ENCODE assay signal across 9 mouse cellular contexts in genomic region chr11:120510375-120511030, GRCm38 (mm10). TPM values are rescaled to one million over a fixed set of nuclear protein-coding genes. Genes with fewer than 3 reads are reported as not detected.
DNase-seq lines count a peak whose midpoint lies in the region; ATAC-seq and TF ChIP-seq lines count a peak whose summit lies in the region.
"Had no signal": no experiment of that assay in that cellular context is flagged by ENCODE, and none has a peak within 500 bp of the region (broad histone marks: within the 10 kb centered on the region; RNA-seq: fewer than 3 reads in every experiment).

No protein-coding gene starts in this region.

- H3K36me3 ChIP-seq in heart, embryonic 14.5 days (ENCODE audit: control insufficient read depth, insufficient read depth, low read length) = no peaks in the 10 kb centered on the region
- no peaks in the 10 kb centered on the region for H3K36me3 ChIP-seq in hindbrain, postnatal 0 days (ENCODE audit: insufficient read depth, low read length)
- H3K36me3 ChIP-seq in midbrain, embryonic 13.5 days = no peaks in the 10 kb centered on the region

- H3K9ac ChIP-seq in heart, embryonic 14.5 days (ENCODE audit: low read length) = peak overlapping the region; percentile 71
- H3K9ac ChIP-seq in hindbrain, postnatal 0 days (replicated peaks; ENCODE audit: low read length) = no peak overlapping the region
- no peak overlapping the region for H3K9ac ChIP-seq in midbrain, embryonic 13.5 days (replicated peaks)

- H3K27me3 ChIP-seq in heart, embryonic 14.5 days (ENCODE audit: control insufficient read depth, insufficient read depth, low read length) = no peaks in the 10 kb centered on the region
- H3K27me3 ChIP-seq in hindbrain, postnatal 0 days (ENCODE audit: insufficient read depth, low read length) = no peaks in the 10 kb centered on the region
- H3K27me3 ChIP-seq in midbrain, embryonic 13.5 days = no peaks in the 10 kb centered on the region

- peak overlapping the region; percentile 19 to 21; a peak in 3 of 4 replicates for H3K27ac ChIP-seq in heart, embryonic 14.5 days (replicated peaks in 1 of 2; ENCODE audit: control insufficient read depth in 1 of 2, insufficient read depth in 1 of 2, low read depth in 2 of 2, low read length in 2 of 2)
- H3K27ac ChIP-seq in hindbrain, postnatal 0 days = no peak overlapping the region
- peak overlapping the region; percentile 40; the same call in 1 of the 2 replicates for H3K27ac ChIP-seq in midbrain, embryonic 13.5 days

- no peak for TF ChIP-seq CTCF in hindbrain, postnatal 0 days (IDR thresholded peaks at IDR 0.05; ENCODE audit: low read depth)

- peak overlapping the region; percentile 27 to 40; a peak in 3 of 4 replicates for H3K4me3 ChIP-seq in heart, embryonic 14.5 days (ENCODE audit: control insufficient read depth in 1 of 2, insufficient read depth in 1 of 2, low read depth in 1 of 2, low read length in 2 of 2)
- no peak overlapping the region for H3K4me3 ChIP-seq in hindbrain, postnatal 0 days (ENCODE audit: low read length)
- H3K4me3 ChIP-seq in midbrain, embryonic 13.5 days (replicated peaks) = no peak overlapping the region; the same call in 1 of the 2 replicates

- no peak for DNase-seq in heart, adult 8-10 months (ENCODE audit: low spot score)
- DNase-seq in hindbrain, postnatal 0 days (ENCODE audit: low spot score) = peak; percentile 36
- no peak for DNase-seq in frontal cortex, postnatal 14 days (ENCODE audit: low spot score in 2 of 2)
- no peak for DNase-seq in cerebellum, postnatal 25 days
- no peak for DNase-seq in right cerebral cortex, postnatal 25 days

- ATAC-seq in heart, embryonic 14.5 days (ENCODE audit: insufficient number of reproducible peaks, insufficient read depth, low FRiP score, low read depth) = no peak
- ATAC-seq in common myeloid progenitor, adult 5-6 weeks (replicated peaks; ENCODE audit: low read depth, poor library complexity, severe bottlenecking) = peak; percentile 77
- no peak for ATAC-seq in hindbrain, postnatal 0 days
- ATAC-seq in midbrain, embryonic 13.5 days = no peak

- 6% methylated on average over 16 of the region's 16 CpGs for WGBS in heart, embryonic 14.5 days
- WGBS in hindbrain, postnatal 0 days = 10% methylated on average over 16 of the region's 16 CpGs
- WGBS in midbrain, embryonic 13.5 days = 5% methylated on average over 16 of the region's 16 CpGs

- peak overlapping the region; percentile 68 for H3K4me2 ChIP-seq in heart, embryonic 14.5 days (ENCODE audit: low read length)
- H3K4me2 ChIP-seq in hindbrain, postnatal 0 days (ENCODE audit: low read depth, low read length) = peak overlapping the region; percentile 43
- H3K4me2 ChIP-seq in midbrain, embryonic 13.5 days (replicated peaks) = peak overlapping the region; percentile 38

- H3K4me1 ChIP-seq in heart, embryonic 14.5 days (ENCODE audit: control insufficient read depth in 2 of 2, insufficient read depth in 2 of 2, low read length in 2 of 2) = peaks cover 6 to 9% of the 10 kb centered on the region in 2 experiments; a peak in 3 of 4 replicates
- H3K4me1 ChIP-seq in hindbrain, postnatal 0 days (ENCODE audit: insufficient read depth, low read length) = no peaks in the 10 kb centered on the region
- H3K4me1 ChIP-seq in midbrain, embryonic 13.5 days (replicated peaks) = peaks cover 12% of the 10 kb centered on the region; the same call in 1 of the 2 replicates

- no peaks in the 10 kb centered on the region for H3K9me3 ChIP-seq in heart, embryonic 14.5 days (ENCODE audit: control insufficient read depth, low read length)
- no peaks in the 10 kb centered on the region for H3K9me3 ChIP-seq in hindbrain, postnatal 0 days (ENCODE audit: low read length)
- no peaks in the 10 kb centered on the region for H3K9me3 ChIP-seq in midbrain, embryonic 13.5 days

RNA-seq across cellular contexts. Expression of gene Slc25a10, which starts 18.9 kb away (rescaled TPM):
- 39.4 and 41.7 TPM in 2 replicates for polyA plus RNA-seq in heart, embryonic 14.5 days (2014; fragmentation: Nextera tagmentation; extraction: Ambion mirVana)
- total RNA-seq in heart, adult 8-10 months (2022) = 10 to 100 TPM; 13.7 to 19.4 (median 16.0) TPM
- total RNA-seq in common myeloid progenitor, adult 5-6 weeks (2017) = 8.2 and 12.1 TPM in 2 replicates
- total RNA-seq in hindbrain, postnatal 0 days (2014; rRNA removed) = 41.3 and 52.5 TPM in 2 replicates
- polyA plus RNA-seq in hindbrain, postnatal 0 days (2015; fragmentation: Nextera tagmentation; extraction: Ambion mirVana) = 28.0 and 28.8 TPM in 2 replicates
- 28.2 and 29.2 TPM in 2 replicates for polyA plus RNA-seq in midbrain, embryonic 13.5 days (2015; fragmentation: Nextera tagmentation; extraction: Ambion mirVana)

RNA-seq across cellular contexts. Expression of gene Gcgr, which starts 20.0 kb away (rescaled TPM):
- polyA plus RNA-seq in heart, embryonic 14.5 days (2014; fragmentation: Nextera tagmentation; extraction: Ambion mirVana) = 2.3 and 2.5 TPM in 2 replicates
- total RNA-seq in heart, adult 8-10 months (2022) = 1 to 10 TPM in 1 of 4 experiments, under 1 TPM in 3; 0.69 to 1.0 (median 0.78) TPM
- not detected in 2 replicates for total RNA-seq in common myeloid progenitor, adult 5-6 weeks (2017)
- total RNA-seq in hindbrain, postnatal 0 days (2014; rRNA removed) = 0.99 and 3.1 TPM in 2 replicates
- polyA plus RNA-seq in hindbrain, postnatal 0 days (2015; fragmentation: Nextera tagmentation; extraction: Ambion mirVana) = 1.0 TPM in 2 replicates
- polyA plus RNA-seq in midbrain, embryonic 13.5 days (2015; fragmentation: Nextera tagmentation; extraction: Ambion mirVana) = 0.20 and 0.32 TPM in 2 replicates

RNA-seq across cellular contexts. Expression of gene Mrpl12, which starts 26.1 kb away (rescaled TPM):
- 225 and 239 TPM in 2 replicates for polyA plus RNA-seq in heart, embryonic 14.5 days (2014; fragmentation: Nextera tagmentation; extraction: Ambion mirVana)
- total RNA-seq in heart, adult 8-10 months (2022) = 100 to 1,000 TPM; 233 to 251 (median 242) TPM
- total RNA-seq in common myeloid progenitor, adult 5-6 weeks (2017) = 121 and 140 TPM in 2 replicates
- 37.5 and 52.4 TPM in 2 replicates for total RNA-seq in hindbrain, postnatal 0 days (2014; rRNA removed)
- polyA plus RNA-seq in hindbrain, postnatal 0 days (2015; fragmentation: Nextera tagmentation; extraction: Ambion mirVana) = 147 and 155 TPM in 2 replicates
- 111 and 113 TPM in 2 replicates for polyA plus RNA-seq in midbrain, embryonic 13.5 days (2015; fragmentation: Nextera tagmentation; extraction: Ambion mirVana)

RNA-seq across cellular contexts. Expression of gene Mcrip1, which starts 39.0 kb away (rescaled TPM):
- 153 and 158 TPM in 2 replicates for polyA plus RNA-seq in heart, embryonic 14.5 days (2014; fragmentation: Nextera tagmentation; extraction: Ambion mirVana)
- total RNA-seq in heart, adult 8-10 months (2022) = 10 to 100 TPM; 37.5 to 41.0 (median 38.5) TPM
- 26.5 and 31.0 TPM in 2 replicates for total RNA-seq in common myeloid progenitor, adult 5-6 weeks (2017)
- total RNA-seq in hindbrain, postnatal 0 days (2014; rRNA removed) = 144 and 192 TPM in 2 replicates
- 250 and 257 TPM in 2 replicates for polyA plus RNA-seq in hindbrain, postnatal 0 days (2015; fragmentation: Nextera tagmentation; extraction: Ambion mirVana)
- 240 and 242 TPM in 2 replicates for polyA plus RNA-seq in midbrain, embryonic 13.5 days (2015; fragmentation: Nextera tagmentation; extraction: Ambion mirVana)

RNA-seq across cellular contexts. Expression of gene Ppp1r27, which starts 40.4 kb away (rescaled TPM):
- not detected in 2 replicates for polyA plus RNA-seq in heart, embryonic 14.5 days (2014; fragmentation: Nextera tagmentation; extraction: Ambion mirVana)
- total RNA-seq in heart, adult 8-10 months (2022) = under 1 TPM in 1 of 4 experiments, not detected in 3; 0.34 TPM
- total RNA-seq in common myeloid progenitor, adult 5-6 weeks (2017) = not detected in 2 replicates
- not detected in 2 replicates for total RNA-seq in hindbrain, postnatal 0 days (2014; rRNA removed)
- polyA plus RNA-seq in hindbrain, postnatal 0 days (2015; fragmentation: Nextera tagmentation; extraction: Ambion mirVana) = not detected in 2 replicates
- not detected in 2 replicates for polyA plus RNA-seq in midbrain, embryonic 13.5 days (2015; fragmentation: Nextera tagmentation; extraction: Ambion mirVana)
- total RNA-seq: ES-E14 had no signal

Comparison
In these comparisons a context has a peak if more than half of its experiments do, and no peak if none do; other contexts are left out.
1. H3K4me3 ChIP-seq: peak in heart, embryonic 14.5 days (2 of 2); none in hindbrain, postnatal 0 days (single experiment) and midbrain, embryonic 13.5 days (single experiment).
2. Peak in every context shown above with its lines, with median percentiles within 50 percentile points of each other: H3K4me2 ChIP-seq.